Mouse (Mus musculus) MEL (cell line): ENCODE measurements around the gene Msrb1.

Source experiments
- BHLHE40 ChIP-seq: IDR thresholded peaks from 2 replicates; pipeline ENCODE4 v1.6.1; 2012; ENCODE audit warnings: low read depth, mild to moderate bottlenecking, inconsistent platforms, low read length, improper control_type of control experiment, borderline replicate concordance
- CHD1 ChIP-seq: IDR thresholded peaks from 2 replicates; pipeline ENCODE4 v1.6.1; 2012; ENCODE audit warnings: low read depth, mild to moderate bottlenecking, inconsistent platforms, low read length, improper control_type of control experiment
- CTCF ChIP-seq, 3 experiments: IDR thresholded peaks in 2 of 3; conservative IDR thresholded peaks in 1 of 3; 2 replicates each; pipeline ENCODE4 v1.5.1; 2011 to 2012; ENCODE audit warnings: low read length in 3 of 3, low read depth in 2 of 3, mild to moderate bottlenecking in 2 of 3, improper control_type of control experiment in 1 of 3, inconsistent platforms in 1 of 3, mixed read lengths in 1 of 3, moderate library complexity in 1 of 3; ENCODE audit not compliant: control insufficient read depth in 1 of 3, insufficient read depth in 1 of 3, poor library complexity in 1 of 3, severe bottlenecking in 1 of 3
- ELF1 ChIP-seq: IDR thresholded peaks from 2 replicates; pipeline ENCODE4 v1.6.1; 2014; ENCODE audit warnings: low read depth, mild to moderate bottlenecking, inconsistent platforms, low read length, improper control_type of control experiment, moderate library complexity
- EP300 ChIP-seq, 2 experiments: IDR thresholded peaks; 2 replicates each; pipeline ENCODE4 v1.6.1; 2011; ENCODE audit warnings: improper control_type of control experiment in 2 of 2, low read length in 2 of 2, low read depth in 1 of 2, mild to moderate bottlenecking in 1 of 2
- GABPA ChIP-seq: IDR thresholded peaks from 2 replicates; pipeline ENCODE4 v1.6.1; 2012; ENCODE audit warnings: low read depth, mild to moderate bottlenecking, inconsistent platforms, low read length, improper control_type of control experiment, moderate library complexity
- KAT2A ChIP-seq: conservative IDR thresholded peaks from 2 replicates; pipeline ENCODE4 v1.6.1; 2012; ENCODE audit warnings: low read depth, low read length, improper control_type of control experiment, inconsistent platforms
- MAFK ChIP-seq: IDR thresholded peaks from 2 replicates; pipeline ENCODE4 v1.6.1; 2011; ENCODE audit warnings: low read depth, mild to moderate bottlenecking, low read length, improper control_type of control experiment, borderline replicate concordance
- POLR2A ChIP-seq, 2 experiments: IDR thresholded peaks; 2 replicates each; pipeline ENCODE4 v1.6.1; 2011 to 2012; ENCODE audit warnings: low read length in 2 of 2, mild to moderate bottlenecking in 2 of 2, control low read depth in 1 of 2, improper control_type of control experiment in 1 of 2, low read depth in 1 of 2, moderate library complexity in 1 of 2; ENCODE audit not compliant: control insufficient read depth in 1 of 2, insufficient read depth in 1 of 2, poor library complexity in 1 of 2
- RAD21 ChIP-seq: IDR thresholded peaks from 2 replicates; pipeline ENCODE4 v1.6.1; 2011; ENCODE audit warnings: mild to moderate bottlenecking, low read depth, low read length, improper control_type of control experiment
- RCOR1 ChIP-seq: IDR thresholded peaks from 2 replicates; pipeline ENCODE4 v1.6.1; 2012; ENCODE audit warnings: low read depth, mild to moderate bottlenecking, inconsistent platforms, low read length, improper control_type of control experiment
- UBTF ChIP-seq: IDR thresholded peaks from 2 replicates; pipeline ENCODE4 v1.6.1; 2012; ENCODE audit warnings: low read depth, mild to moderate bottlenecking, inconsistent platforms, low read length, improper control_type of control experiment, moderate library complexity, borderline replicate concordance; ENCODE audit not compliant: insufficient read depth
- USF1 ChIP-seq: IDR thresholded peaks from 2 replicates; pipeline ENCODE4 v1.6.1; 2014; ENCODE audit warnings: low read depth, mild to moderate bottlenecking, inconsistent platforms, low read length, improper control_type of control experiment, moderate library complexity
- ZC3H11A ChIP-seq: IDR thresholded peaks from 2 replicates; pipeline ENCODE4 v1.6.1; 2012; ENCODE audit warnings: low read depth, mild to moderate bottlenecking, inconsistent platforms, low read length, improper control_type of control experiment

DNA sequence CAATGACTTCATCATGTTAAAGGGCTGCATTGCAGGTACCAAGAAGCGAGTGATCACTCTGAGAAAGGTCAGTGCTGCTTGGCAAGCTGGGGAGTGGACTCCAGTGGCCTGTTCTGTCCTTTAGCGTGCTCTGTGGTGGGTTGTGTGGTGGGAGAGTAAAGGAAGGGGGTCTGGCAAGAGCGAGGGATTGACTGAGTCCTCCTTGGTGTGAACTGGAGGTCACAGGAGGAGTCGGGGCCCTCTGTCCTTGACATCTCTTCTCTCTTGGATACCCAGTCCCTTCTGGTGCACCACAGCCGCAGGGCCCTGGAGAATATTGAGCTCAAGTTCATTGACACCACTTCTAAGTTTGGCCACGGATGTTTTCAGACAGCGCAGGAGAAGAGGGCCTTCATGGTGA lies 996 bp upstream of the Msrb1 start:
- TF ChIP-seq RCOR1 (no peak), POLR2A (IDR thresholded peaks at IDR 0.05; ENCODE audit: control insufficient read depth in 1 of 2, insufficient read depth in 1 of 2, low read depth in 1 of 2, low read length in 2 of 2, poor library complexity in 1 of 2) (no peak), ELF1 (no peak), GABPA (no peak), CTCF (IDR thresholded peaks at IDR 0.05 in 2 of 3, conservative IDR thresholded peaks at IDR 0.05 in 1 of 3; ENCODE audit: control insufficient read depth in 1 of 3, insufficient read depth in 1 of 3, low read depth in 2 of 3, low read length in 3 of 3, poor library complexity in 1 of 3, severe bottlenecking in 1 of 3) (no peak), BHLHE40 (no peak), EP300 (IDR thresholded peaks at IDR 0.05; ENCODE audit: low read depth in 1 of 2, low read length in 2 of 2) (no peak), KAT2A (no peak), RAD21 (no peak), MAFK (no peak), CHD1 (no peak), ZC3H11A (no peak), UBTF (no peak), USF1 (no peak)
